Mouse (Mus musculus) left cerebral cortex, adult 2 months (tissue): ENCODE measurements around the gene Vmn2r37. TPM values are rescaled to one million over a fixed set of nuclear protein-coding genes. Genes with fewer than 3 reads are reported as not detected.
"Not testable (repeated sequence)": the region's sequence is repeated elsewhere in the genome, so short reads cannot be mapped to it uniquely, and the experiment has no call there.

Experiments
- DNase-seq, 2 experiments: peaks; one replicate each; pipeline ENCODE4 v3.0.0; 2021 to 2022; ENCODE audit warnings: low spot score in 2 of 2, mixed read lengths in 1 of 2; ENCODE audit errors: extremely low spot score in 1 of 2
- H3K27ac ChIP-seq: fragments of 200-600 bp; 2 replicates; pipeline ENCODE4 v1.8.1; 2022
- H3K4me3 ChIP-seq: fragments of 200-600 bp; 2 replicates; pipeline ENCODE4 v1.8.1; 2022
- intact Hi-C: fragments of 180-260 bp; cut with DNase I; formaldehyde crosslinking; loops from one replicate; pipeline ENCODE4 v1.15.1; 2025
- long read RNA-seq, 2 experiments: library from polyadenylated mRNA; stranded (forward); transcript quantifications; one replicate each; pipeline ENCODE4 v2.0.0; 2021; ENCODE audit warnings: borderline mapping rate in 2 of 2
- total RNA-seq, 2 experiments: library from RNA; stranded (reverse); gene quantifications; 2 replicates each; pipeline ENCODE4 v1.2.3; 2021

Vmn2r37 gene
- not detected for total RNA-seq
- long read RNA-seq, experiment 1, result 0 reads
- long read RNA-seq, experiment 2, result 0 reads

GRCm38 (mm10) chr7:9223553-9223952 is at the start of gene Vmn2r37:
Gene Vmn2r37, minus strand, starts transcription at chr7:9223653.
- H3K27ac ChIP-seq, H3K4me3 ChIP-seq, DNase-seq, intact Hi-C loops: not testable (repeated sequence)

Other genes starting within 250 kb of the Vmn2r37 start
- not detected for gene Vmn2r39, start 192.9 kb downstream of the Vmn2r37 start, total RNA-seq
- not detected for gene Vmn2r38, start 125.8 kb downstream of the Vmn2r37 start, total RNA-seq